ENCODE assay signal across 10 mouse cellular contexts in the genomic region with DNA sequence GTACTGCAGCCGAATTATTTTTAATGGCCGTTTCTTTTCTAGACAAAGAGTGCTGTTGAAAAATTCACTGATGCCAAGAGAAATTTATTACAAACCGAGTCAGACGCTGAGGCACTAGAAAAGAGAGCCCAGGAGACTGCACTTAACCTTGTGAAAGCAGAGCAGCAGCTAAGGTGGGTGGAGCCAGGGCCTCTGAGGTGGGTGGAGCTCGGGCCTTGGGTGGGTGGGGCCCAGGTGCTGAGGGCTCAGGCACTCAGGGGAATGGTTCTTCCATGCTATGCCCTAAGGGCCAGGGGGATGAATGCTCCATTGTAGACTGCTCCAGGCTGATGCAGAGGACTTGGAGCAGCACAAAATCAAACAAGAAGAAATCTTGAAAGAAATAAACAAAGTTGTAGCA. TPM values are rescaled to one million over a fixed set of nuclear protein-coding genes. Genes with fewer than 3 reads are reported as not detected.
DNase-seq lines count a peak whose midpoint lies in the region; ATAC-seq and TF ChIP-seq lines count a peak whose summit lies in the region.
"Had no signal": no experiment of that assay in that cellular context is flagged by ENCODE, and none has a peak within 500 bp of the region (broad histone marks: within the 10 kb centered on the region; RNA-seq: fewer than 3 reads in every experiment).

No protein-coding gene starts in this region.

- no peak overlapping the region for H3K4me2 ChIP-seq in lung, embryonic 15.5 days
- H3K4me2 ChIP-seq: neural tube, embryonic 13.5 days had no signal

- no peaks in the 10 kb centered on the region for H3K9me3 ChIP-seq in ES-E14 (ENCODE audit: control insufficient read depth, insufficient read depth, low read depth, low read length)
- no peaks in the 10 kb centered on the region for H3K9me3 ChIP-seq in embryonic facial prominence, embryonic 10.5 days
- H3K9me3 ChIP-seq in lung, embryonic 15.5 days: no peaks in the 10 kb centered on the region
- H3K9me3 ChIP-seq: neural tube, embryonic 13.5 days had no signal

- no peak overlapping the region for H3K4me3 ChIP-seq in kidney, adult 2 months (ENCODE audit: insufficient read depth, low read depth, low read length)
- no peak overlapping the region for H3K4me3 ChIP-seq in ES-E14 (ENCODE audit: insufficient read depth in 1 of 2, low read depth in 1 of 2, low read length in 2 of 2, poor library complexity in 1 of 2, severe bottlenecking in 1 of 2)
- no peak overlapping the region for H3K4me3 ChIP-seq in embryonic facial prominence, embryonic 10.5 days
- H3K4me3 ChIP-seq in lung, embryonic 15.5 days: no peak overlapping the region
- H3K4me3 ChIP-seq in cerebellum, adult 2 months (replicated peaks; ENCODE audit: insufficient read depth, low read depth, low read length): no peak overlapping the region
- H3K4me3 ChIP-seq: neural tube, embryonic 13.5 days had no signal

- no peak overlapping the region for H3K27ac ChIP-seq in kidney, adult 2 months (ENCODE audit: insufficient read depth, low read depth, low read length)
- no peak overlapping the region for H3K27ac ChIP-seq in ES-E14 (ENCODE audit: insufficient read depth, low read depth, low read length, poor library complexity, severe bottlenecking)
- H3K27ac ChIP-seq in embryonic facial prominence, embryonic 10.5 days (replicated peaks): no peak overlapping the region
- H3K27ac ChIP-seq in lung, embryonic 15.5 days: no peak overlapping the region
- no peak overlapping the region for H3K27ac ChIP-seq in cerebellum, adult 2 months (ENCODE audit: insufficient read depth, low read length)
- H3K27ac ChIP-seq: neural tube, embryonic 13.5 days had no signal

- in situ Hi-C loops in ES-E14 (cut with MboI; ENCODE audit: low sequenced_read_pairs in 2 of 2, unreplicated experiment in 2 of 2): no loop called here

- H3K4me1 ChIP-seq in kidney, adult 2 months (ENCODE audit: control insufficient read depth, insufficient read depth, low read length): no peaks in the 10 kb centered on the region
- no peaks in the 10 kb centered on the region; a peak in 1 of 4 replicates for H3K4me1 ChIP-seq in ES-E14 (ENCODE audit: control insufficient read depth in 2 of 2, insufficient read depth in 2 of 2, low read length in 2 of 2, poor library complexity in 1 of 2)
- no peaks in the 10 kb centered on the region for H3K4me1 ChIP-seq in embryonic facial prominence, embryonic 10.5 days
- H3K4me1 ChIP-seq in lung, embryonic 15.5 days: no peaks in the 10 kb centered on the region
- H3K4me1 ChIP-seq in cerebellum, adult 2 months (ENCODE audit: control insufficient read depth, insufficient read depth, low read length): no peaks in the 10 kb centered on the region
- H3K4me1 ChIP-seq: neural tube, embryonic 13.5 days had no signal

- TF ChIP-seq CTCF in kidney, adult 2 months (conservative IDR thresholded peaks at IDR 0.05; ENCODE audit: insufficient read depth, insufficient read length, low read depth, low read length): no peak
- TF ChIP-seq CTCF in cerebellum, adult 2 months (IDR thresholded peaks at IDR 0.05; ENCODE audit: borderline replicate concordance, insufficient read depth, low read depth, low read length): no peak

- peak; percentile 39; the same call in 1 of the 2 replicates for ATAC-seq in lung, embryonic 15.5 days (ENCODE audit: borderline replicate concordance, extremely low read depth, low FRiP score, low TSS enrichment)
- ATAC-seq in frontal cortex, adult (ENCODE audit: low TSS enrichment): no peak
- no peak for ATAC-seq in monocyte, adult 5-6 weeks (replicated peaks; ENCODE audit: insufficient number of reproducible peaks, low FRiP score, low TSS enrichment, poor library complexity, severe bottlenecking)
- ATAC-seq: forebrain, postnatal 0 days had no signal

- H3K36me3 ChIP-seq in kidney, adult 2 months (ENCODE audit: control insufficient read depth, insufficient read depth, low read length): no peaks in the 10 kb centered on the region
- H3K36me3 ChIP-seq in ES-E14 (ENCODE audit: control insufficient read depth, insufficient read depth, low read length, poor library complexity, severe bottlenecking): peaks cover 23% of the 10 kb centered on the region
- H3K36me3 ChIP-seq in embryonic facial prominence, embryonic 10.5 days (replicated peaks): peaks cover 87% of the 10 kb centered on the region
- peaks cover 72% of the 10 kb centered on the region for H3K36me3 ChIP-seq in lung, embryonic 15.5 days

- DNase-seq in kidney, adult 2 months: peak; percentile 30
- DNase-seq in kidney, adult 11 months: no peak
- DNase-seq in ES-E14 (ENCODE audit: low read depth, low spot score): peak; percentile 76
- peak; percentile 19 for DNase-seq in embryonic facial prominence, embryonic 10.5 days (ENCODE audit: low spot score)
- DNase-seq in cerebellum, adult 2 months: no peak
- DNase-seq: forebrain, postnatal 0 days had no signal

- no peaks in the 10 kb centered on the region for H3K27me3 ChIP-seq in kidney, adult 2 months (replicated peaks; ENCODE audit: control insufficient read depth, insufficient read depth, low read length)
- H3K27me3 ChIP-seq in embryonic facial prominence, embryonic 10.5 days (replicated peaks; ENCODE audit: low read depth, poor library complexity, severe bottlenecking): no peaks in the 10 kb centered on the region
- H3K27me3 ChIP-seq in lung, embryonic 15.5 days: no peaks in the 10 kb centered on the region
- no peaks in the 10 kb centered on the region for H3K27me3 ChIP-seq in cerebellum, adult 2 months (ENCODE audit: control insufficient read depth, insufficient read depth, low read length)
- H3K27me3 ChIP-seq: neural tube, embryonic 13.5 days had no signal

- no peak overlapping the region for H3K9ac ChIP-seq in ES-E14 (ENCODE audit: insufficient read depth, low read depth, low read length, poor library complexity, severe bottlenecking)
- no peak overlapping the region for H3K9ac ChIP-seq in lung, embryonic 15.5 days
- H3K9ac ChIP-seq: forebrain, postnatal 0 days; neural tube, embryonic 13.5 days had no signal

- TF ChIP-seq POLR2A in kidney, adult 2 months (IDR thresholded peaks at IDR 0.05; ENCODE audit: low read depth, low read length): no peak
- TF ChIP-seq POLR2A in cerebellum, adult 2 months (IDR thresholded peaks at IDR 0.05; ENCODE audit: borderline replicate concordance, insufficient read depth, low read length): no peak

- WGBS in kidney, adult 2 months: 43% methylated on average over 5 of the region's 5 CpGs
- WGBS in embryonic facial prominence, embryonic 10.5 days: 56% methylated on average over 5 of the region's 5 CpGs
- WGBS in lung, embryonic 15.5 days: 34% methylated on average over 5 of the region's 5 CpGs
- 66% methylated on average over 5 of the region's 5 CpGs for WGBS in cerebellum, adult 2 months

TF ChIP-seq in ES-E14, 5 proteins besides CTCF, POLR2A, EP300 and RAD21:
- no peak for TF ChIP-seq ZC3H11A (IDR thresholded peaks at IDR 0.05; ENCODE audit: borderline replicate concordance, low read depth, low read length)
- TF ChIP-seq MAFK (IDR thresholded peaks at IDR 0.05; ENCODE audit: insufficient read depth, low read depth, low read length): no peak
- no peak for TF ChIP-seq HCFC1 (IDR thresholded peaks at IDR 0.05; ENCODE audit: borderline replicate concordance, insufficient read depth, low read length)
- no peak for TF ChIP-seq ZNF384 (IDR thresholded peaks at IDR 0.05; ENCODE audit: low read depth, low read length)
- no peak for TF ChIP-seq CHD2 (IDR thresholded peaks at IDR 0.05; ENCODE audit: low read depth, low read length)

RNA-seq across cellular contexts. Expression of gene Rab14, which starts 40.7 kb away (rescaled TPM):
- polyA plus RNA-seq in kidney, adult 2 months (2012; rRNA removed): 149 and 170 TPM in 2 replicates
- total RNA-seq in ES-E14 (2012; rRNA removed): 34.0 and 39.5 TPM in 2 replicates
- 239 and 259 TPM in 2 replicates for polyA plus RNA-seq in embryonic facial prominence, embryonic 10.5 days (2016; fragmentation: Nextera tagmentation; extraction: Ambion mirVana)
- 315 and 333 TPM in 2 replicates for polyA plus RNA-seq in lung, embryonic 15.5 days (2015; fragmentation: Nextera tagmentation; extraction: Ambion mirVana)
- 195 to 215 TPM (median 203 TPM) in 3 replicates for total RNA-seq in monocyte, adult 5-6 weeks (2017)
- polyA plus RNA-seq in cerebellum, adult 2 months (2012; rRNA removed): 165 and 168 TPM in 2 replicates

RNA-seq across cellular contexts. Expression of gene Cntrl, which starts 50.9 kb away (rescaled TPM):
- 5.5 and 7.2 TPM in 2 replicates for polyA plus RNA-seq in kidney, adult 2 months (2012; rRNA removed)
- total RNA-seq in ES-E14 (2012; rRNA removed): 22.3 and 26.7 TPM in 2 replicates
- 28.5 and 30.4 TPM in 2 replicates for polyA plus RNA-seq in embryonic facial prominence, embryonic 10.5 days (2016; fragmentation: Nextera tagmentation; extraction: Ambion mirVana)
- polyA plus RNA-seq in lung, embryonic 15.5 days (2015; fragmentation: Nextera tagmentation; extraction: Ambion mirVana): 25.5 and 26.3 TPM in 2 replicates
- 125 to 238 TPM (median 135 TPM) in 3 replicates for total RNA-seq in monocyte, adult 5-6 weeks (2017)
- 15.1 and 15.7 TPM in 2 replicates for polyA plus RNA-seq in cerebellum, adult 2 months (2012; rRNA removed)

RNA-seq across cellular contexts. Expression of gene AI182371, which starts 58.9 kb away (rescaled TPM):
- polyA plus RNA-seq in kidney, adult 2 months (2012; rRNA removed): 0.16 and 0.27 TPM in 2 replicates
- 0.58 and 1.2 TPM in 2 replicates for total RNA-seq in ES-E14 (2012; rRNA removed)
- 0.15 TPM in 1 of 2 replicates, not detected in the other for polyA plus RNA-seq in embryonic facial prominence, embryonic 10.5 days (2016; fragmentation: Nextera tagmentation; extraction: Ambion mirVana)
- 0.30 and 0.66 TPM in 2 replicates for polyA plus RNA-seq in lung, embryonic 15.5 days (2015; fragmentation: Nextera tagmentation; extraction: Ambion mirVana)
- total RNA-seq in monocyte, adult 5-6 weeks (2017): 0.21 to 1.3 TPM in 2 of 3 replicates, not detected in the other
- 0.57 and 0.63 TPM in 2 replicates for polyA plus RNA-seq in cerebellum, adult 2 months (2012; rRNA removed)

Comparison
In these comparisons a context has a peak if more than half of its experiments do, and no peak if none do; other contexts are left out.
1. DNase-seq: peak in kidney, adult 2 months (single experiment), ES-E14 (single experiment) and embryonic facial prominence, embryonic 10.5 days (single experiment); none in kidney, adult 11 months (single experiment) and cerebellum, adult 2 months (0 of 2).